Mouse (Mus musculus): ENCODE data around the gene Efnb2.

Efnb2 gene

DNA sequence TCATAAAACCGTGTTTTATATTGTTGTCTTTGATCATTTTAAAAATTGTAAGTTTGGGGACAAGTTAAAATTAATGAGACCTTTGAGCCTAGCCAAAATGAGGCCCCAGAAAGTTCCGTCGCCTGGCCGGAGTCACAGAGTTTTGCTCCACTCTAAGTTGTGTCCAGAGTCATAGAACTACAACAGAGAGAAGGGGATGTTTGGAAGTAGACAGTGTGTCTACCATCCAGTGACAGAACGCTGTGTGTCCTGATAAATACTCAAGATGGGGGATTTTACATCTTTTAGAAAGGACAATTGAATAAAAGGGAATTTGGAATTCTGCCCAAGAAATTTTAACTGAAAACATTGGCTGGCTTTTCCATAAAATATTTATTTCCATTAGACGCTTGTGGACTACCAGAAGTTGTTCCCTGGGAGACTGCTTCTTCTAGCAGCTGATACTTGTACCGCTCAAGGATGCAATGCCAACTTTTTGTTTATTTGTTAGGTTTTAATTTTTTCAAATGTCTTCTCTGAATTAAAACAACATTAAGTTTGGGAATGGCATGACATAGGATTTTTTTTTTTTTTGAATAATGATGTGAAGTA is 89.3 kb downstream of the Efnb2 start:
- no peak for DNase-seq (ENCODE audit: low read depth, low spot score)

DNA sequence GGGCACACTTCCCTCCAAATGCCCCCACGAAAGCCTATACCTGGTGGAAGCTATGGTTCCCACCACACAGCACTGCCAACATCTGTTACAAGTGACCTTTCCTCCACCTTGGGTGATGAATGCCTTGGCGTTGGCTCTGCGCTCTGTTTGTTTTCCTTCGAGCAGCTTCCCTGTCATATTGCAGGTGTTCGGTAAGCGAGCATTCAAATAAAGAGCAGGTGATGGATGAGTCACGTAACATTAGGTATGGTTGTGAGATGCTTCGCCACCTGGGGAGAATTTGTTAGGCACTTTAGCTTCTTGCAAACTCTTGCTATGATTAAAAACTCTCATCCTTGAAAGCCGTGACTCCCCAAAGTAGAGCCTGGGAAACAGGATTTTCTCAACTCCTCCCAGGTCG is 91.8 kb downstream of the Efnb2 start:
- DNase-seq (ENCODE audit: low read depth, low spot score) = no peak

GRCm38 (mm10) chr8:8568215-8568773 is 92.7 kb downstream of the Efnb2 start:
- no peak for DNase-seq (ENCODE audit: low read depth, low spot score)

Data from R1 (cell line).